Mouse (Mus musculus): ENCODE measurements around the gene Amigo1. TPM values are rescaled to one million over a fixed set of nuclear protein-coding genes. Genes with fewer than 3 reads are reported as not detected.
"Not testable (repeated sequence)": the region's sequence is repeated elsewhere in the genome, so short reads cannot be mapped to it uniquely, and the experiment has no call there.

Amigo1 gene
- polyA plus RNA-seq, 1 experiment from 2014 or later = 7.2 TPM

- Histone ChIP-seq H3K9me3 (ENCODE audit: control insufficient read depth, low read length) (no peaks in the 10 kb centered on the region), H3K9ac (ENCODE audit: low read length) (no peak overlapping the region), H3K4me2 (ENCODE audit: low read depth) (no peak overlapping the region), H3K36me3 (ENCODE audit: control insufficient read depth, insufficient read depth, low read length) (no peaks in the 10 kb centered on the region), H3K27ac (ENCODE audit: low read depth, low read length) (no peak overlapping the region), H3K27me3 (ENCODE audit: control insufficient read depth, insufficient read depth, low read length) (peaks cover 13% of the 10 kb centered on the region), H3K4me1 (ENCODE audit: control insufficient read depth, insufficient read depth, low read length) (0 out of 2 replicates have a peak, but pooled peaks cover under 1% of the 10 kb centered on the region), H3K4me3 (ENCODE audit: low read depth, low read length) (no peak overlapping the region)
- ATAC-seq (ENCODE audit: insufficient read depth, low FRiP score, low TSS enrichment) = no peak
- no peak for DNase-seq (ENCODE audit: low spot score)
- WGBS = 90% methylated on average over 4 of the region's 4 CpGs
Observed at GRCm38 (mm10) chr3:108231646-108232045, 45.5 kb downstream of the Amigo1 start.

DNA sequence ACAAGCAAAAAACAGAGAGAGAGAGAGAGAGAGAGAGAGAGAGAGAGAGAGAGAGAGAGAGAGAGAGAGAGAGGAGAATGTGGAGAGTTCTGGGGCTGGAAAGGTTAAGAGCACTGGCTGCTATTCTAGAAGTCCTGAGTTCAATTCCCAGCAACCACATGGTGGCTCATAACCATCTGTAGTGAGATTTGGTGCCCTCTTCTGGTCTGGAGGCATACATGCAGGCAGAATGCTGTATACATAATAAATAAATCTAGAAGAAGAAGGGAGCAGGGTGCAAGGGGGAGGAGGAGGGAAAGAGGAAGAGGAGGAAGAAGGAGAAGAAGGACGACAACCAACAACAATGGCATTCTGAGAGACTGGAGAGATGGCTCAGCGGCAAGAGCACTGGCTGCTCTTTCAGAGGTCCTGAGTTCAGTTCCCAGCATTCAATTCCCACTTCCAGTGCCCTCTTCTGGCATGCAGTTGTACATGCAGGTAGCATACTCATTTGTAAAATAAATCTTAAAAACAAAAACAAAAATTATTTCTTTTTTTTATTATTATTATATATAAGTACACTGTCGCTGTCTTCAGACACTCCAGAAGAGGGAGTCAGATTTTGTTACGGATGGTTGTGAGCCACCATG lies 51.5 kb downstream of the Amigo1 start:
- H3K4me2 ChIP-seq (ENCODE audit: low read depth); H3K4me1 ChIP-seq (ENCODE audit: control insufficient read depth, insufficient read depth, low read length); H3K9me3 ChIP-seq (ENCODE audit: control insufficient read depth, low read length); DNase-seq (ENCODE audit: low spot score); H3K9ac ChIP-seq (ENCODE audit: low read length); H3K36me3 ChIP-seq (ENCODE audit: control insufficient read depth, insufficient read depth, low read length); H3K27ac ChIP-seq (ENCODE audit: low read depth, low read length); H3K4me3 ChIP-seq (ENCODE audit: low read depth, low read length); H3K27me3 ChIP-seq (ENCODE audit: control insufficient read depth, insufficient read depth, low read length); ATAC-seq (ENCODE audit: insufficient read depth, low FRiP score, low TSS enrichment): not testable (repeated sequence)
- 75% methylated on average over 4 of the region's 4 CpGs for WGBS

DNA sequence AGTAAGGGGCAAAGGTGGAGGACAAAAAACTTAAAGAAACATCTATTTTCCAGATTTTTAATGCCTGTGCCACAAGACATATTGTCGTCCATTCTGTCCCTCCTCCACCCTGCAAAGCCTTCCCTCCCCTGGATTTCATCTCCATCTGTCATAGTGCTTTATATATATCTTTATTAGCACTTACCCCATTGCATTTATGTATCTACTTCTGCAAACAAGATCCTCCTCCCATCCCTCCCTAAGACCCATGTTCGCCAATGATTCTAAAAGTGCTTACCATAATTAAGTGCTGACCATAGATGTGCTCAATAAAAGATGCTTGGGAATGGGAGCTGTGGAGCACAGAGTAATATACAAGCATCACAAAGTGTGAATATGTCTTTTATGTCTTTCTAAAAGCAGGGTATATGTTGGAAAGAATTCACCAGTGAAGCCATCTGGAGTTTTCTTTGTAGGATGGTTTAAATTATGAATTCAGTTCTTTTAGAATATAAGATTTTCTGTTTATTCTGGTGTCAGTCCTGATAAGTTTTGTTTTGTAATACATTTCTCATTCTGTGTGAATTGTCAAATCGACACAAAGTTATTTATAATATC lies 55.2 kb downstream of the Amigo1 start:
- 90% methylated on average over 3 of the region's 3 CpGs for WGBS
- Histone ChIP-seq H3K9me3 (ENCODE audit: control insufficient read depth, low read length) (no peaks in the 10 kb centered on the region), H3K4me2 (ENCODE audit: low read depth) (no peak overlapping the region), H3K4me1 (ENCODE audit: control insufficient read depth, insufficient read depth, low read length) (no peaks in the 10 kb centered on the region), H3K9ac (ENCODE audit: low read length) (no peak overlapping the region), H3K27ac (ENCODE audit: low read depth, low read length) (no peak overlapping the region), H3K36me3 (ENCODE audit: control insufficient read depth, insufficient read depth, low read length) (no peaks in the 10 kb centered on the region), H3K27me3 (ENCODE audit: control insufficient read depth, insufficient read depth, low read length) (no peaks in the 10 kb centered on the region), H3K4me3 (ENCODE audit: low read depth, low read length) (no peak overlapping the region)
- ATAC-seq (ENCODE audit: insufficient read depth, low FRiP score, low TSS enrichment) (no peak), DNase-seq (ENCODE audit: low spot score) (no peak)

Other genes starting within 250 kb of the Amigo1 start
- gene Gstm6, start 242.6 kb upstream of the Amigo1 start, polyA plus RNA-seq (2014; fragmentation: Nextera tagmentation; extraction: Ambion mirVana) = 5.3 and 6.2 TPM in 2 replicates
- gene Gstm3, start 217.1 kb upstream of the Amigo1 start, polyA plus RNA-seq (2014; fragmentation: Nextera tagmentation; extraction: Ambion mirVana) = not detected in 2 replicates
- gene Gstm2, start 199.9 kb upstream of the Amigo1 start, polyA plus RNA-seq (2014; fragmentation: Nextera tagmentation; extraction: Ambion mirVana) = 18.5 and 20.8 TPM in 2 replicates
- 28.0 and 31.5 TPM in 2 replicates for gene Gstm1, start 168.4 kb upstream of the Amigo1 start, polyA plus RNA-seq (2014; fragmentation: Nextera tagmentation; extraction: Ambion mirVana)
- gene Gstm4, start 141.4 kb upstream of the Amigo1 start, polyA plus RNA-seq (2014; fragmentation: Nextera tagmentation; extraction: Ambion mirVana) = 12.4 and 12.9 TPM in 2 replicates
- 40.1 and 42.9 TPM in 2 replicates for gene Ampd2, start 99.7 kb upstream of the Amigo1 start, polyA plus RNA-seq (2014; fragmentation: Nextera tagmentation; extraction: Ambion mirVana)
- 0.73 and 0.99 TPM in 2 replicates for gene Gnat2, start 93.5 kb upstream of the Amigo1 start, polyA plus RNA-seq (2014; fragmentation: Nextera tagmentation; extraction: Ambion mirVana)
- 210 and 217 TPM in 2 replicates for gene Gnai3, start 40.2 kb upstream of the Amigo1 start, polyA plus RNA-seq (2014; fragmentation: Nextera tagmentation; extraction: Ambion mirVana)
- gene Gpr61, start 31.5 kb upstream of the Amigo1 start, polyA plus RNA-seq (2014; fragmentation: Nextera tagmentation; extraction: Ambion mirVana) = 0.45 and 1.1 TPM in 2 replicates
- gene Cyb561d1, start 14.9 kb downstream of the Amigo1 start, polyA plus RNA-seq (2014; fragmentation: Nextera tagmentation; extraction: Ambion mirVana) = 2.1 and 2.9 TPM in 2 replicates
- gene Atxn7l2, start 24.6 kb downstream of the Amigo1 start, polyA plus RNA-seq (2014; fragmentation: Nextera tagmentation; extraction: Ambion mirVana) = 21.1 and 24.5 TPM in 2 replicates
- 0.46 and 0.76 TPM in 2 replicates for gene Sypl2, start 40.3 kb downstream of the Amigo1 start, polyA plus RNA-seq (2014; fragmentation: Nextera tagmentation; extraction: Ambion mirVana)
- gene Psma5, start 70.6 kb downstream of the Amigo1 start, polyA plus RNA-seq (2014; fragmentation: Nextera tagmentation; extraction: Ambion mirVana) = 294 and 297 TPM in 2 replicates
- 30.2 and 32.7 TPM in 2 replicates for gene Sort1, start 97.7 kb downstream of the Amigo1 start, polyA plus RNA-seq (2014; fragmentation: Nextera tagmentation; extraction: Ambion mirVana)
- gene Mybphl, start 178.6 kb downstream of the Amigo1 start, polyA plus RNA-seq (2014; fragmentation: Nextera tagmentation; extraction: Ambion mirVana) = 0.19 and 0.31 TPM in 2 replicates
- 52.0 and 54.0 TPM in 2 replicates for gene Psrc1, start 197.5 kb downstream of the Amigo1 start, polyA plus RNA-seq (2014; fragmentation: Nextera tagmentation; extraction: Ambion mirVana)
- 65.2 and 65.5 TPM in 2 replicates for gene Celsr2, start 229.2 kb downstream of the Amigo1 start, polyA plus RNA-seq (2014; fragmentation: Nextera tagmentation; extraction: Ambion mirVana)

Measured in neural tube, embryonic 11.5 days (tissue).